Mouse (Mus musculus) limb, embryonic 12.5 days (tissue): ENCODE data around the gene Hoga1. TPM values are rescaled to one million over a fixed set of nuclear protein-coding genes. Genes with fewer than 3 reads are reported as not detected.

Experiments
- ATAC-seq: fragments of 200-750 bp; cut with Nextera tagmentation; 2 replicates; pipeline ENCODE4 v1.8.0; 2017; ENCODE audit warnings: low read depth, moderate TSS enrichment; ENCODE audit not compliant: insufficient number of reproducible peaks, insufficient read depth, low FRiP score, low TSS enrichment
- H3K27ac ChIP-seq: fragments of 300-500 bp; sonication (generic); 2 replicates; pipeline ENCODE4 v1.5.1; 2016; ENCODE audit warnings: mild to moderate bottlenecking, moderate library complexity
- H3K27me3 ChIP-seq: fragments of 300-500 bp; sonication (generic); 2 replicates; pipeline ENCODE4 v1.6.1; 2016; ENCODE audit warnings: mild to moderate bottlenecking, moderate library complexity
- H3K36me3 ChIP-seq: fragments of 300-500 bp; sonication (generic); 2 replicates; pipeline ENCODE4 v1.6.1; 2016; ENCODE audit warnings: mild to moderate bottlenecking, moderate library complexity
- H3K4me1 ChIP-seq: fragments of 300-500 bp; sonication (generic); replicated peaks from 2 replicates; pipeline ENCODE4 v1.6.1; 2016
- H3K4me2 ChIP-seq: fragments of 300-500 bp; sonication (generic); 2 replicates; pipeline ENCODE4 v1.6.1; 2016; ENCODE audit warnings: mild to moderate bottlenecking, moderate library complexity
- H3K4me3 ChIP-seq: fragments of 300-500 bp; sonication (generic); replicated peaks from 2 replicates; pipeline ENCODE4 v1.5.1; 2016; ENCODE audit warnings: mild to moderate bottlenecking
- H3K9ac ChIP-seq: fragments of 300-500 bp; sonication (generic); replicated peaks from 2 replicates; pipeline ENCODE4 v1.6.1; 2016; ENCODE audit warnings: mild to moderate bottlenecking, moderate library complexity
- H3K9me3 ChIP-seq: fragments of 300-500 bp; sonication (generic); 2 replicates; pipeline ENCODE4 v1.6.1; 2016; ENCODE audit warnings: mild to moderate bottlenecking, moderate library complexity
- WGBS: fragments of 180-500 bp; shearing (Covaris S2); methylation state at CpG from one replicate; pipeline ENCODE4 v1.1.7; 2016; 5-methylcytosine and 5-hydroxymethylcytosine counted together
- polyA plus RNA-seq: library from polyadenylated mRNA; unstranded; fragments of >200 nt; fragmentation: Nextera tagmentation; extraction: Ambion mirVana; gene quantifications from 2 replicates; pipeline ENCODE4 v1.2.1, GENCODE M21; 2016

Gene Hoga1
- polyA plus RNA-seq, 1 experiment from 2014 or later = 1.9 TPM

GRCm38 (mm10) chr19:42050251-42050650 lies 4.8 kb downstream of the Hoga1 start:
- Histone ChIP-seq H3K27ac (no peak overlapping the region), H3K27me3 (no peaks in the 10 kb centered on the region), H3K4me2 (no peak overlapping the region), H3K4me1 (peaks cover 9% of the 10 kb centered on the region), H3K36me3 (no peaks in the 10 kb centered on the region), H3K4me3 (no peak overlapping the region), H3K9me3 (no peaks in the 10 kb centered on the region), H3K9ac (no peak overlapping the region)
- ATAC-seq = no peak
- WGBS = 78% methylated on average over 1 of the region's 1 CpGs

GRCm38 (mm10) chr19:42051351-42051750 lies 5.9 kb downstream of the Hoga1 start:
- 88% methylated on average over 3 of the region's 3 CpGs for WGBS
- H3K36me3 ChIP-seq = no peaks in the 10 kb centered on the region
- H3K4me1 ChIP-seq = no peaks in the 10 kb centered on the region
- no peak overlapping the region for H3K4me2 ChIP-seq
- H3K9ac ChIP-seq = no peak overlapping the region
- H3K27ac ChIP-seq = no peak overlapping the region
- no peak for ATAC-seq
- H3K4me3 ChIP-seq = no peak overlapping the region
- H3K9me3 ChIP-seq = no peaks in the 10 kb centered on the region
- no peaks in the 10 kb centered on the region for H3K27me3 ChIP-seq

- H3K4me2 ChIP-seq = no peak within 1 kb of the TSS
- no peaks in the 10 kb centered on the region for H3K27me3 ChIP-seq
- no peaks in the 10 kb centered on the region for H3K9me3 ChIP-seq
- no peaks in the 10 kb centered on the region for H3K36me3 ChIP-seq
- no peaks in the 10 kb centered on the region for H3K4me1 ChIP-seq
- H3K9ac ChIP-seq = no peak within 1 kb of the TSS
- H3K27ac ChIP-seq = no peak within 1 kb of the TSS
- no peak within 1 kb of the TSS for H3K4me3 ChIP-seq
- 71% methylated on average over 4 of the region's 4 CpGs for WGBS
- no peak for ATAC-seq
Measured at GRCm38 (mm10) chr19:42051948-42052347, 6.5 kb downstream of the Hoga1 start, which contains the start of gene 4933411K16Rik. TSS of gene 4933411K16Rik (plus strand) at chr19:42052248.

GRCm38 (mm10) chr19:42054255-42054654 lies 8.8 kb downstream of the Hoga1 start:
- WGBS = 81% methylated on average over 6 of the region's 6 CpGs
- Histone ChIP-seq H3K36me3 (no peaks in the 10 kb centered on the region), H3K27me3 (no peaks in the 10 kb centered on the region; the same call in 1 of the 2 replicates)

GRCm38 (mm10) chr19:42055881-42056280 lies 10.5 kb downstream of the Hoga1 start:
- H3K36me3 ChIP-seq = no peaks in the 10 kb centered on the region
- no peak overlapping the region for H3K9ac ChIP-seq
- H3K9me3 ChIP-seq = no peaks in the 10 kb centered on the region
- H3K27me3 ChIP-seq = no peaks in the 10 kb centered on the region; the same call in 1 of the 2 replicates
- no peak for ATAC-seq
- no peak overlapping the region for H3K4me2 ChIP-seq
- no peak overlapping the region for H3K4me3 ChIP-seq
- no peak overlapping the region for H3K27ac ChIP-seq
- H3K4me1 ChIP-seq = no peaks in the 10 kb centered on the region
- WGBS = 59% methylated on average over 2 of the region's 2 CpGs

More at GRCm38 (mm10) chr19:42054255-42054654, 8.8 kb downstream of the Hoga1 start:
- no peaks in the 10 kb centered on the region for H3K9me3 ChIP-seq
- H3K4me3 ChIP-seq = no peak overlapping the region
- ATAC-seq = no peak
- H3K4me1 ChIP-seq = no peaks in the 10 kb centered on the region
- no peak overlapping the region for H3K9ac ChIP-seq
- H3K27ac ChIP-seq = no peak overlapping the region
- H3K4me2 ChIP-seq = no peak overlapping the region

- Histone ChIP-seq H3K36me3 (no peaks in the 10 kb centered on the region), H3K4me2 (no peak overlapping the region)
Measured at GRCm38 (mm10) chr19:42056719-42057409, 11.5 kb downstream of the Hoga1 start.

GRCm38 (mm10) chr19:42058426-42058825 lies 13.0 kb downstream of the Hoga1 start:
- ATAC-seq = no peak
- Histone ChIP-seq H3K4me1 (no peaks in the 10 kb centered on the region), H3K4me3 (no peak overlapping the region), H3K4me2 (no peak overlapping the region), H3K36me3 (no peaks in the 10 kb centered on the region), H3K9me3 (no peaks in the 10 kb centered on the region), H3K9ac (no peak overlapping the region), H3K27me3 (no peaks in the 10 kb centered on the region; the same call in 1 of the 2 replicates), H3K27ac (no peak overlapping the region)
- 64% methylated on average over 7 of the region's 7 CpGs for WGBS

More at GRCm38 (mm10) chr19:42056719-42057409, 11.5 kb downstream of the Hoga1 start:
- H3K9ac ChIP-seq = no peak overlapping the region
- ATAC-seq = no peak
- WGBS = 74% methylated on average over 6 of the region's 6 CpGs
- H3K27me3 ChIP-seq = no peaks in the 10 kb centered on the region; the same call in 1 of the 2 replicates
- no peaks in the 10 kb centered on the region for H3K9me3 ChIP-seq
- no peaks in the 10 kb centered on the region for H3K4me1 ChIP-seq
- H3K4me3 ChIP-seq = no peak overlapping the region
- H3K27ac ChIP-seq = no peak overlapping the region

- 83% methylated on average over 7 of the region's 7 CpGs for WGBS
Measured at GRCm38 (mm10) chr19:42061443-42061842, 16.0 kb downstream of the Hoga1 start.

GRCm38 (mm10) chr19:42068441-42069240 lies 23.2 kb downstream of the Hoga1 start:
- Histone ChIP-seq H3K36me3 (no peaks in the 10 kb centered on the region), H3K9me3 (no peaks in the 10 kb centered on the region), H3K4me2 (no peak overlapping the region), H3K4me3 (no peak overlapping the region), H3K9ac (no peak overlapping the region), H3K27me3 (no peaks in the 10 kb centered on the region), H3K27ac (no peak overlapping the region), H3K4me1 (no peaks in the 10 kb centered on the region)
- WGBS = 79% methylated on average over 11 of the region's 11 CpGs
- ATAC-seq = no peak

More at GRCm38 (mm10) chr19:42061443-42061842, 16.0 kb downstream of the Hoga1 start:
- Histone ChIP-seq H3K27me3 (no peaks in the 10 kb centered on the region; the same call in 1 of the 2 replicates), H3K9me3 (no peaks in the 10 kb centered on the region), H3K27ac (no peak overlapping the region), H3K4me1 (no peaks in the 10 kb centered on the region), H3K4me3 (no peak overlapping the region), H3K36me3 (no peaks in the 10 kb centered on the region), H3K9ac (no peak overlapping the region), H3K4me2 (no peak overlapping the region)
- ATAC-seq = no peak

- Histone ChIP-seq H3K4me3 (no peak overlapping the region), H3K4me2 (no peak overlapping the region), H3K36me3 (peaks cover 3% of the 10 kb centered on the region; the same call in 1 of the 2 replicates), H3K27ac (no peak overlapping the region), H3K9me3 (no peaks in the 10 kb centered on the region), H3K4me1 (peaks cover 4% of the 10 kb centered on the region), H3K27me3 (no peaks in the 10 kb centered on the region), H3K9ac (no peak overlapping the region)
- no peak for ATAC-seq
- WGBS = 53% methylated on average over 6 of the region's 6 CpGs
Measured at GRCm38 (mm10) chr19:42069241-42069525, 23.8 kb downstream of the Hoga1 start.

GRCm38 (mm10) chr19:42071221-42071620 lies 25.8 kb downstream of the Hoga1 start:
- no peak for ATAC-seq
- WGBS = 72% methylated on average over 7 of the region's 7 CpGs

More at GRCm38 (mm10) chr19:42071221-42071620, 25.8 kb downstream of the Hoga1 start:
- H3K27ac ChIP-seq = no peak overlapping the region
- H3K4me1 ChIP-seq = peaks cover 4% of the 10 kb centered on the region
- no peaks in the 10 kb centered on the region for H3K9me3 ChIP-seq
- no peak overlapping the region for H3K9ac ChIP-seq
- peaks cover 23% of the 10 kb centered on the region for H3K36me3 ChIP-seq
- no peaks in the 10 kb centered on the region for H3K27me3 ChIP-seq
- no peak overlapping the region for H3K4me2 ChIP-seq
- H3K4me3 ChIP-seq = no peak overlapping the region
